Mouse (Mus musculus): ENCODE data around the gene Imp4. TPM values are rescaled to one million over a fixed set of nuclear protein-coding genes. Genes with fewer than 3 reads are reported as not detected.
"Not testable (repeated sequence)": the region's sequence is repeated elsewhere in the genome, so short reads cannot be mapped to it uniquely, and the experiment has no call there.

The Imp4 gene
- total RNA-seq, 2 experiments from 2014 or later: 31.3 to 39.4 TPM

GRCm38 (mm10) chr1:34435371-34436120 lies 4.1 kb upstream of the Imp4 start:
- Histone ChIP-seq H3K4me3 (peak overlapping the region; percentile 83), H3K27ac (peak overlapping the region; percentile 83)
- TF ChIP-seq CTCF (IDR thresholded peaks at IDR 0.05): no peak
- no peak for DNase-seq (ENCODE audit: extremely low spot score in 1 of 2, low spot score in 2 of 2)
- intact Hi-C loops (cut with DNase I): no loop called here

- intact Hi-C loops (cut with DNase I): no loop called here
- no peak for DNase-seq (ENCODE audit: extremely low spot score in 1 of 2, low spot score in 2 of 2)
- no peak overlapping the region for H3K4me3 ChIP-seq
- no peak overlapping the region for H3K27ac ChIP-seq
- TF ChIP-seq CTCF (IDR thresholded peaks at IDR 0.05): no peak
Measured at GRCm38 (mm10) chr1:34436374-34436773, 3.3 kb upstream of the Imp4 start.

GRCm38 (mm10) chr1:34437366-34437765 lies 2.3 kb upstream of the Imp4 start:
- H3K4me3 ChIP-seq; H3K27ac ChIP-seq; DNase-seq (ENCODE audit: extremely low spot score in 1 of 2, low spot score in 2 of 2); intact Hi-C loops (cut with DNase I): not testable (repeated sequence)

- DNase-seq (ENCODE audit: extremely low spot score in 1 of 2, low spot score in 2 of 2): no peak
- intact Hi-C loops (cut with DNase I): no loop called here
- no peak for TF ChIP-seq CTCF (IDR thresholded peaks at IDR 0.05)
Measured at GRCm38 (mm10) chr1:34438381-34439051, 1.1 kb upstream of the Imp4 start.

GRCm38 (mm10) chr1:34439961-34440630 lies 445 bp downstream of the Imp4 start:
- H3K4me3 ChIP-seq: peak overlapping the region; percentile 62
- TF ChIP-seq CTCF (IDR thresholded peaks at IDR 0.05): peak; percentile 35
- no peak for DNase-seq (ENCODE audit: extremely low spot score in 1 of 2, low spot score in 2 of 2)
- intact Hi-C loops (cut with DNase I): no loop called here
- peak overlapping the region; percentile 60 for H3K27ac ChIP-seq

More at GRCm38 (mm10) chr1:34438381-34439051, 1.1 kb upstream of the Imp4 start:
- Histone ChIP-seq H3K4me3 (peak overlapping the region; percentile 62), H3K27ac (no peak overlapping the region)

GRCm38 (mm10) chr1:34443124-34443523 lies 3.5 kb downstream of the Imp4 start:
- H3K27ac ChIP-seq: no peak overlapping the region
- no peak for DNase-seq (ENCODE audit: extremely low spot score in 1 of 2, low spot score in 2 of 2)
- H3K4me3 ChIP-seq: no peak overlapping the region
- intact Hi-C loops (cut with DNase I): no loop called here
- no peak for TF ChIP-seq CTCF (IDR thresholded peaks at IDR 0.05)

- intact Hi-C loops (cut with DNase I): no loop called here
- no peak for DNase-seq (ENCODE audit: extremely low spot score in 1 of 2, low spot score in 2 of 2)
- no peak overlapping the region for H3K27ac ChIP-seq
- no peak overlapping the region for H3K4me3 ChIP-seq
- TF ChIP-seq CTCF (IDR thresholded peaks at IDR 0.05): no peak
Measured at GRCm38 (mm10) chr1:34458431-34458830, 18.8 kb downstream of the Imp4 start.

- peak within 1 kb of the TSS; percentile 56 for H3K4me3 ChIP-seq
- peak; percentile 84 to 92 for DNase-seq (ENCODE audit: extremely low spot score in 1 of 2, low spot score in 2 of 2)
- TF ChIP-seq CTCF (IDR thresholded peaks at IDR 0.05): peak; percentile 7
- intact Hi-C loops (cut with DNase I): no loop called here
- H3K27ac ChIP-seq: no peak within 1 kb of the TSS
Measured at GRCm38 (mm10) chr1:34459284-34460060, 19.8 kb downstream of the Imp4 start, which contains the start of gene Ptpn18. Ptpn18 (plus strand) TSS chr1:34459762.

GRCm38 (mm10) chr1:34460061-34460441 lies 20.4 kb downstream of the Imp4 start:
- intact Hi-C loops (cut with DNase I): no loop called here
- TF ChIP-seq CTCF (IDR thresholded peaks at IDR 0.05): no peak
- Histone ChIP-seq H3K4me3 (peak overlapping the region; percentile 56), H3K27ac (no peak overlapping the region)
- no peak for DNase-seq (ENCODE audit: extremely low spot score in 1 of 2, low spot score in 2 of 2)

- no peak overlapping the region for H3K27ac ChIP-seq
- DNase-seq (ENCODE audit: extremely low spot score in 1 of 2, low spot score in 2 of 2): peak; percentile 44 to 51
- no peak overlapping the region for H3K4me3 ChIP-seq
- peak; percentile 60 for TF ChIP-seq CTCF (IDR thresholded peaks at IDR 0.05)
- intact Hi-C loops (cut with DNase I): no loop called here
Measured at GRCm38 (mm10) chr1:34462766-34463165, 23.1 kb downstream of the Imp4 start.

GRCm38 (mm10) chr1:34464310-34464817 lies 24.7 kb downstream of the Imp4 start:
- no peak for TF ChIP-seq CTCF (IDR thresholded peaks at IDR 0.05)
- intact Hi-C loops (cut with DNase I): no loop called here

More at GRCm38 (mm10) chr1:34464310-34464817, 24.7 kb downstream of the Imp4 start:
- Histone ChIP-seq H3K27ac (no peak overlapping the region), H3K4me3 (no peak overlapping the region)
- DNase-seq (ENCODE audit: extremely low spot score in 1 of 2, low spot score in 2 of 2): no peak
